Mouse (Mus musculus): ENCODE data around the gene Pde10a.

GRCm38 (mm10) chr17:8745334-8745733 lies 220.2 kb downstream of the Pde10a start:
- TF ChIP-seq POLR2A (IDR thresholded peaks at IDR 0.05; ENCODE audit: extremely low read depth, insufficient read depth, low read length) = no peak
- TF ChIP-seq CTCF (IDR thresholded peaks at IDR 0.05; ENCODE audit: low read depth, low read length) = no peak
